Mouse (Mus musculus) left cerebral cortex, adult 11 months (tissue): Measurements from ENCODE around the gene Plekhh2.

Experiments
- DNase-seq: peaks from one replicate; pipeline ENCODE4 v3.0.0; 2022; ENCODE audit warnings: low spot score

Gene Plekhh2

GRCm38 (mm10) chr17:84644292-84645050, 132.8 kb downstream of the Plekhh2 start:
- DNase-seq, result no peak

- no peak for DNase-seq
Measured at GRCm38 (mm10) chr17:84645119-84645518, 133.4 kb downstream of the Plekhh2 start.

GRCm38 (mm10) chr17:84645894-84646293, 134.2 kb downstream of the Plekhh2 start:
- no peak for DNase-seq

GRCm38 (mm10) chr17:84646477-84646876, 134.8 kb downstream of the Plekhh2 start:
- DNase-seq, result no peak

DNA sequence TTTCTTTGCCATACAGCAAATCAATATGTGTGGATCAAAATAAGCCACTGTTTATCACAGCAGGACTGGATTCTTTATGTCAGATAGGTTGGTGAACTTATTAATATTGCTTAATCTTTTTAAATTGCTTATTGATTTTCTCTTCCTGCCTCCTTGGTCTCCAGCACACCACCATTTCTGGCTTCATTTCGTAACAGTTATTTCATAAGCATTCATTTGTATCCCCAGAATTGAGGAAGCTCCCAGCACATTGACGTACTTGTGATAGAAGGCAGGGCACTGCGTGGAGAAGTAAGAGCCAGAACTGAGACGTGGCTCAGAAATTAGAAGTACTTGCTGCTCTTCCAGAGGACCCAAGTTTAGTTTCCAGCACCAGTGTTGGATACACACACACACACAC, 135.9 kb downstream of the Plekhh2 start:
- no peak for DNase-seq

DNA sequence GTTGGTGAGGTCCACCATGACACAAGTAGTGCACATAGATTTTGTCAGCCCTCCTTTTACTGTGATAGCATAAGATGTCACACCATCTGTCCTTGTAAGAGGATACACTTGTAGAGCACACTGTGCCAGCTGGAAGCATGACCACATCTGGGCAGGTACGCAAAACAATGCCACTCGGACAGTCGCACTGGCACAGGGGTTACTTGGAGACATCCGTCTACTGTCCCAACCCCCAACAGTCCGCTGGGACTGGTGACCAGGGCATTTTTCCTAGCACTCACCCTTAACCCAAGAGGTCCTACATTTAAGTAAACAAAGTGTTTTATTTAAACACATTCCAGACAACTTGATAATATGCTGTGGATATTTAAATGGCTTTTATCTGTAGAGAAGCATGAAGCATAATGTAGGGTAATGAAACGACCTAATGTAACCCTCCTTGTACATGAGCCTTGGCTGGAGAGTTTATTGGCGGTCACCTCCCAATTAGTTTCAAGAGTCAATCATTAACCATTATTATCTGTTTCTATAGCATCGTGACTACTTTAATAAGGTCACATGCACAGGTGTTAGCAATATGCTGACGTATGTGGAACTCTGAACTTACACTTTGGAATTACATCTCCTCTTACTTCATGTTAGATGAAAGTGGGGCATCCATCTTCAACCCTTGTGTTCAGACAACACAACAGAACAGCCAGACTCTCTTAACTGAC, 138.8 kb downstream of the Plekhh2 start:
- no peak for DNase-seq

DNA sequence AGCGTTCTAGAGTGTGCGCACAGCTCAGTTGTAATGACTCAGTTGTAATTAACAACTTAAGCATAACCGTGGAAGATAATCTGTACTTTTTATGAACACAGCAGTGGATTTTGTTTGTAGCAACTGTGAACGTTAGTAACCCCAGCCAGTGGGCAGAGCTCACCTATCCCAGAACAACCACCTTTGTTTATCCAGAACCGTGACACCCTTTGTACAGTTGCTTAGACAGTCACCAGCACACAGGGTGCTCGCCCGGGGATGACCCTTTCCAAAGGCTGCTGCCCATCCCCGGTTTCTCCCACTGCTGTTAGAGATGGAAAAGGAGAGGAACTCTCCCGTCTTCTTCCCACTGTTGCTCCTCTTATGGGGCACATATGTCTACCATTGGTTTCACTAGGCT, 141.8 kb downstream of the Plekhh2 start:
- no peak for DNase-seq

- DNase-seq, result no peak
Measured at GRCm38 (mm10) chr17:84656205-84656604, 144.5 kb downstream of the Plekhh2 start.

- DNase-seq, result no peak
Measured at GRCm38 (mm10) chr17:84656653-84657421, 145.1 kb downstream of the Plekhh2 start.

DNA sequence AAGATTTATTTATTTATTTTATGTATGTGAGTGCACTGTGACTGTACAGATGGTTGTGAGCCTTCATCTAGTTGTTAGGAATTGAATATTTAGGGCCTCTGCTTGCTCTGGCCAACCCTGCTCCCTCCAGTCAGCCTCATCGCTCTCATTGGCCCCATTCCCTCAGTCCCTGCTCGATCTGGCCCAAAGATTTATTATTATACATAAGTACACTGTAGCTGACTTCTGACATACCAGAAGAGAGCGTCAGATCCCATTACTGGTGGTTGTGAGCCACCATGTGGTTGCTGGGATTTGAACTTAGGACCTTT, 145.7 kb downstream of the Plekhh2 start:
- no peak for DNase-seq

DNA sequence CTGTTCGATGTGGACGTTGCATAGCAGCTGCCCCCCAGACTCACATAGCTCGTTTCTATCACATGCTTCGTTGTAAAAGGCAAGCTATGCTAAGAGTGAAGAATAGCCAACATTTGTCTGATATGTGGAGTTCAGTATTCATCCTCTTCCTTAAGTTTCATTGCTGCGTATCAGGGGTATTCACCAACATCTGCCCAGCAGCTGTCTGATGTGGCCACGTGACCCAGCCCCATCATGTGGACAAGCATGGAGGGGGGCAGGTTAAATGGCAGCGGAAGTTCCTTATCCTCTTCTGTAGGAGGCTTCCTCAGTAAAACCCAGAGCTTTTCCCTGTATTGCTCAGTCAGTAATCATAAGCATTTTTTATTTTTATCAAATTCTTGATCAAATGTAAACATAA, 146.1 kb downstream of the Plekhh2 start:
- DNase-seq, result no peak

DNA sequence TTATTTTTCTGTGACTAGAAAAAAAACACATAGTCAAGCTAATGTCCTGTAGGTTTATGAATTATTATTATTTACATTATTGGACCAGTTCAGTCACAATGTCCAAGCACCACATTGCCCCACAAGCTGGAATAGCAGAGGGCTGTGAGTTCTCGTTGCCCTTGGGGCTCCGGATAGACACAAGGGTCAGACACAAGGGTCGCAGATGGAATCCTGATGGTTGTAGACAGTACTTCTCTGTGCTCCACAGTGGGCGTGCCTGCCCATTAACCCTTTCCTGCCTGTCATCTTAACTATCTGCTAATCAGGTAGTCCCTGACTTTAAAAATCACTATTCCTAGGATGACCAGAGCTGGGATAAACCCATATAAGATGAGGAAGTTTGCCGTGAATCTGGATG, 146.5 kb downstream of the Plekhh2 start:
- DNase-seq, result no peak

DNA sequence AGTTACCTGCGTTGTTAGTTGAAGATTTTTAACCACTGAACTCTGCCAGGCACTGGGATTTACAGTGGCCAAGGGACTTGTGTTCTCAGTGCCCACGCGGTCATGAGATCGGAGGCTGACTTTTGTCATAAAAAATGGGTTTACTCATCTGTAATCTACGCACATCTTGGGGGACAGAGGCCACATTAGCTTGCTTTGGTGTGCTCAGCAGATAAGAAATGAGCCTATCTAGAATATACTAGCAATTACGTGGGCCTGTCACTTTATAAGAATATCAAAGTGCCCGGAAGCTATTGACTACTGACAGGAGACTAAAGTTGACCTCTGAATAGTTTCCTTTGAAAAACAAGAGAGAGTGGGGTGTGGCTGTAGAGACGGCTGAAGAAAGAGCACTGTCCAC, 147.3 kb downstream of the Plekhh2 start:
- no peak for DNase-seq

- no peak for DNase-seq
Measured at GRCm38 (mm10) chr17:84665053-84665452, 153.4 kb downstream of the Plekhh2 start.

GRCm38 (mm10) chr17:84665691-84666090, 154.0 kb downstream of the Plekhh2 start:
- no peak for DNase-seq

DNA sequence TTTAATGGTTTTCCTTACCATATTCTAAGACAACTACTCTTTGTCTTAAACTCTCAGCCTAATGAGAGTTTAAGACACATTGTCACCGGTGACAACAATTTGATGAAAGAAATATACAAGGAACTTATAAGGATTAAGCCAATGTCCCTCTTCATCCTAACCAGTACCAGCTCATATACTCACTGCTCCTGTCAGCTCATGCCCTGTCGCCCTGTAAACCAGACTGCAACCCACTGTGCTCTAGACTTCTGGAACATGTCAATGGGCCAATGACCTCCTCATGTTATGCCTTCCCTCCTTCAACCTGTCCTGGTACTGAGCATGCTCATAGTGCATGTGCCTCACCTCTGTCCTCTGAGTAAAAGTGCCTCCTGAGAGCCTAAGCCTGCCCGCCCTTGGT, 156.2 kb downstream of the Plekhh2 start:
- no peak for DNase-seq
